Mouse (Mus musculus) C2C12 (cell line): ENCODE results near the gene Mtor. TPM values are rescaled to one million over a fixed set of nuclear protein-coding genes. Genes with fewer than 3 reads are reported as not detected.

Experiments used
- H3K27me3 ChIP-seq: one replicate; pipeline ENCODE4 v1.6.1; 2011; ENCODE audit not compliant: control insufficient read depth, insufficient read depth, insufficient read length
- H3K36me3 ChIP-seq: one replicate; pipeline ENCODE4 v1.6.1; 2011; ENCODE audit not compliant: control insufficient read depth, insufficient read depth
- H3K4me3 ChIP-seq: one replicate; pipeline ENCODE4 v1.5.1; 2011; ENCODE audit warnings: mild to moderate bottlenecking, control low read depth; ENCODE audit not compliant: poor library complexity, insufficient read depth, severe bottlenecking
- H3K79me2 ChIP-seq: one replicate; pipeline ENCODE4 v1.6.1; 2011; ENCODE audit not compliant: control insufficient read depth, insufficient read depth
- H3K79me3 ChIP-seq: one replicate; pipeline ENCODE4 v1.6.1; 2011; ENCODE audit warnings: low read depth, control low read depth
- H3ac ChIP-seq: one replicate; pipeline ENCODE3; 2011; ENCODE audit warnings: low read depth; ENCODE audit not compliant: control insufficient read depth, insufficient read length
- CEBPB ChIP-seq: IDR thresholded peaks from one replicate; pipeline ENCODE4 v1.6.1; 2011; ENCODE audit warnings: low read depth, mild to moderate bottlenecking, control low read depth, moderate library complexity
- CTCF ChIP-seq: IDR thresholded peaks from one replicate; pipeline ENCODE4 v1.5.1; 2011; ENCODE audit not compliant: control insufficient read depth, insufficient read depth, insufficient read length
- FOSL1 ChIP-seq: IDR thresholded peaks from one replicate; pipeline ENCODE4 v1.8.0; 2011; ENCODE audit warnings: mild to moderate bottlenecking, low read length; ENCODE audit not compliant: poor library complexity, insufficient read depth, severe bottlenecking
- MAX ChIP-seq: IDR thresholded peaks from one replicate; pipeline ENCODE4 v1.6.1; 2011; ENCODE audit warnings: mild to moderate bottlenecking, control low read depth
- MYOD1 ChIP-seq: IDR thresholded peaks from one replicate; pipeline ENCODE4 v1.6.1; 2011; ENCODE audit warnings: low read depth; ENCODE audit not compliant: control insufficient read depth, insufficient read length
- MYOG ChIP-seq: IDR thresholded peaks from one replicate; pipeline ENCODE4 v1.6.1; 2011; ENCODE audit not compliant: control insufficient read depth, insufficient read length; ENCODE audit errors: extremely low read depth
- USF1 ChIP-seq: IDR thresholded peaks from one replicate; pipeline ENCODE4 v1.6.1; 2011; ENCODE audit warnings: low read depth, mild to moderate bottlenecking, control low read depth, moderate library complexity
- polyA plus RNA-seq: library from polyadenylated mRNA; unstranded; fragments of >200 nt; fragmentation: generic; extraction: Trizol; gene quantifications from one replicate; pipeline ENCODE4 v1.2.1, GENCODE M21; 2012; ENCODE audit warnings: missing spikeins

Mtor gene
- polyA plus RNA-seq, 1 experiment: 20.0 TPM

GRCm38 (mm10) chr4:148518235-148518795 is 69.9 kb downstream of the Mtor start:
- Histone ChIP-seq H3K4me3 (no peak overlapping the region), H3K36me3 (peaks cover 13% of the 10 kb centered on the region), H3ac (no peak overlapping the region), H3K27me3 (no peaks in the 10 kb centered on the region), H3K79me2 (no peaks in the 10 kb centered on the region), H3K79me3 (no peaks in the 10 kb centered on the region)
- TF ChIP-seq MAX (no peak), CEBPB (no peak), FOSL1 (no peak), MYOG (no peak), USF1 (no peak), CTCF (no peak), MYOD1 (no peak)

- Histone ChIP-seq H3K79me3 (no peaks in the 10 kb centered on the region), H3K27me3 (no peaks in the 10 kb centered on the region), H3K36me3 (peaks cover 25% of the 10 kb centered on the region), H3ac (no peak overlapping the region), H3K79me2 (no peaks in the 10 kb centered on the region), H3K4me3 (no peak overlapping the region)
- TF ChIP-seq MYOG (no peak), CTCF (no peak), MYOD1 (no peak), MAX (no peak), CEBPB (no peak), USF1 (no peak), FOSL1 (no peak)
These were observed 75.1 kb downstream of the Mtor start for GRCm38 (mm10) chr4:148523538-148523937.

- Histone ChIP-seq H3K36me3 (peaks cover 26% of the 10 kb centered on the region), H3K27me3 (no peaks in the 10 kb centered on the region), H3K79me3 (no peaks in the 10 kb centered on the region), H3ac (no peak overlapping the region), H3K79me2 (no peaks in the 10 kb centered on the region), H3K4me3 (no peak overlapping the region)
- no peak for TF ChIP-seq CTCF
- no peak for TF ChIP-seq CEBPB
- TF ChIP-seq FOSL1: no peak
- no peak for TF ChIP-seq MAX
- TF ChIP-seq USF1: no peak
- no peak for TF ChIP-seq MYOD1
- TF ChIP-seq MYOG: no peak
These were observed 78.9 kb downstream of the Mtor start for GRCm38 (mm10) chr4:148527158-148527910.

- peaks cover 26% of the 10 kb centered on the region for H3K36me3 ChIP-seq
- H3K79me3 ChIP-seq: no peaks in the 10 kb centered on the region
- TF ChIP-seq MYOD1 (no peak), FOSL1 (no peak), CEBPB (peak; percentile 28), MYOG (no peak), USF1 (no peak)
- no peaks in the 10 kb centered on the region for H3K27me3 ChIP-seq
- H3K4me3 ChIP-seq: no peak overlapping the region
- no peak overlapping the region for H3ac ChIP-seq
- no peaks in the 10 kb centered on the region for H3K79me2 ChIP-seq
These were observed 81.9 kb downstream of the Mtor start for GRCm38 (mm10) chr4:148530351-148530750.

- Histone ChIP-seq H3ac (no peak overlapping the region), H3K4me3 (no peak overlapping the region), H3K79me2 (no peaks in the 10 kb centered on the region), H3K36me3 (peaks cover 26% of the 10 kb centered on the region), H3K79me3 (no peaks in the 10 kb centered on the region), H3K27me3 (no peaks in the 10 kb centered on the region)
- no peak for TF ChIP-seq CTCF
- TF ChIP-seq FOSL1: no peak
These were observed 82.4 kb downstream of the Mtor start for GRCm38 (mm10) chr4:148530778-148531177.

GRCm38 (mm10) chr4:148531341-148531740 is 82.9 kb downstream of the Mtor start:
- no peaks in the 10 kb centered on the region for H3K79me2 ChIP-seq
- peaks cover 24% of the 10 kb centered on the region for H3K36me3 ChIP-seq
- H3ac ChIP-seq: no peak overlapping the region
- H3K79me3 ChIP-seq: no peaks in the 10 kb centered on the region
- H3K4me3 ChIP-seq: no peak overlapping the region
- TF ChIP-seq CEBPB: no peak
- no peak for TF ChIP-seq MAX
- no peak for TF ChIP-seq FOSL1
- no peak for TF ChIP-seq CTCF
- TF ChIP-seq MYOD1: no peak
- no peak for TF ChIP-seq MYOG
- no peak for TF ChIP-seq USF1
- H3K27me3 ChIP-seq: no peaks in the 10 kb centered on the region
